Mouse (Mus musculus) MEL (cell line): ENCODE results near the gene Mid1. TPM values are rescaled to one million over a fixed set of nuclear protein-coding genes. Genes with fewer than 3 reads are reported as not detected.

Experiments used
- DNase-seq: peaks from one replicate; pipeline ENCODE4 v3.0.0; 2011; ENCODE audit warnings: low read depth, low spot score
- H3K27ac ChIP-seq: 2 replicates; pipeline ENCODE4 v1.5.1; 2012; ENCODE audit warnings: low read depth, mild to moderate bottlenecking, control low read depth, low read length, moderate library complexity; ENCODE audit not compliant: control insufficient read depth
- H3K27me3 ChIP-seq, 2 experiments: fragments of 150-350 bp in 1 of 2; sonication (generic) in 1 of 2; 2 replicates each; pipeline ENCODE4 v1.6.1; 2012; ENCODE audit warnings: low read length in 2 of 2, mild to moderate bottlenecking in 2 of 2, improper control_type of control experiment in 1 of 2, moderate library complexity in 1 of 2; ENCODE audit not compliant: insufficient read depth in 2 of 2, control insufficient read depth in 1 of 2
- H3K36me3 ChIP-seq, 2 experiments: 2 replicates each; pipeline ENCODE4 v1.6.1; 2012 to 2014; ENCODE audit warnings: low read length in 2 of 2, improper control_type of control experiment in 1 of 2, inconsistent platforms in 1 of 2, mild to moderate bottlenecking in 1 of 2; ENCODE audit not compliant: insufficient read depth in 2 of 2, control insufficient read depth in 1 of 2
- H3K4me1 ChIP-seq, 2 experiments: fragments of 150-350 bp in 1 of 2; sonication (generic) in 1 of 2; 2 replicates each; pipeline ENCODE4 v1.6.1; 2012; ENCODE audit warnings: low read length in 2 of 2, improper control_type of control experiment in 1 of 2, mild to moderate bottlenecking in 1 of 2; ENCODE audit not compliant: insufficient read depth in 2 of 2, control insufficient read depth in 1 of 2
- H3K4me3 ChIP-seq, 2 experiments: fragments of 150-350 bp in 1 of 2; sonication (generic) in 1 of 2; 2 replicates each; pipeline ENCODE4 v1.5.1; 2012; ENCODE audit warnings: low read depth in 2 of 2, low read length in 2 of 2, mild to moderate bottlenecking in 2 of 2, moderate library complexity in 2 of 2, control low read depth in 1 of 2, improper control_type of control experiment in 1 of 2; ENCODE audit not compliant: control insufficient read depth in 1 of 2, insufficient read depth in 1 of 2
- H3K79me2 ChIP-seq: 2 replicates; pipeline ENCODE4 v1.6.1; 2012; ENCODE audit warnings: mild to moderate bottlenecking, low read length, moderate library complexity; ENCODE audit not compliant: control insufficient read depth, poor library complexity, insufficient read depth
- H3K9ac ChIP-seq: 2 replicates; pipeline ENCODE4 v1.6.1; 2012; ENCODE audit warnings: low read depth, mild to moderate bottlenecking, control low read depth, low read length, moderate library complexity; ENCODE audit not compliant: control insufficient read depth, poor library complexity, severe bottlenecking
- H3K9me3 ChIP-seq: fragments of 150-350 bp; sonication (generic); replicated peaks from 2 replicates; pipeline ENCODE4 v1.6.1; 2012; ENCODE audit warnings: mild to moderate bottlenecking, low read length, improper control_type of control experiment, moderate library complexity; ENCODE audit not compliant: insufficient read depth
- BHLHE40 ChIP-seq: IDR thresholded peaks from 2 replicates; pipeline ENCODE4 v1.6.1; 2012; ENCODE audit warnings: low read depth, mild to moderate bottlenecking, inconsistent platforms, low read length, improper control_type of control experiment, borderline replicate concordance
- CHD1 ChIP-seq: IDR thresholded peaks from 2 replicates; pipeline ENCODE4 v1.6.1; 2012; ENCODE audit warnings: low read depth, mild to moderate bottlenecking, inconsistent platforms, low read length, improper control_type of control experiment
- CTCF ChIP-seq, 3 experiments: IDR thresholded peaks in 2 of 3; conservative IDR thresholded peaks in 1 of 3; 2 replicates each; pipeline ENCODE4 v1.5.1; 2011 to 2012; ENCODE audit warnings: low read length in 3 of 3, low read depth in 2 of 3, mild to moderate bottlenecking in 2 of 3, improper control_type of control experiment in 1 of 3, inconsistent platforms in 1 of 3, mixed read lengths in 1 of 3, moderate library complexity in 1 of 3; ENCODE audit not compliant: control insufficient read depth in 1 of 3, insufficient read depth in 1 of 3, poor library complexity in 1 of 3, severe bottlenecking in 1 of 3
- E2F4 ChIP-seq: IDR thresholded peaks from 2 replicates; pipeline ENCODE4 v1.6.1; 2011; ENCODE audit warnings: low read depth, low read length, improper control_type of control experiment, borderline replicate concordance
- EP300 ChIP-seq, 2 experiments: IDR thresholded peaks; 2 replicates each; pipeline ENCODE4 v1.6.1; 2011; ENCODE audit warnings: improper control_type of control experiment in 2 of 2, low read length in 2 of 2, low read depth in 1 of 2, mild to moderate bottlenecking in 1 of 2
- ETS1 ChIP-seq: IDR thresholded peaks from 2 replicates; pipeline ENCODE4 v1.6.1; 2012; ENCODE audit warnings: low read depth, mild to moderate bottlenecking, inconsistent platforms, low read length, improper control_type of control experiment, moderate library complexity
- GABPA ChIP-seq: IDR thresholded peaks from 2 replicates; pipeline ENCODE4 v1.6.1; 2012; ENCODE audit warnings: low read depth, mild to moderate bottlenecking, inconsistent platforms, low read length, improper control_type of control experiment, moderate library complexity
- GATA1 ChIP-seq: IDR thresholded peaks from 2 replicates; pipeline ENCODE4 v1.6.1; 2011; ENCODE audit warnings: low read depth, low read length, improper control_type of control experiment
- HCFC1 ChIP-seq: IDR thresholded peaks from 2 replicates; pipeline ENCODE4 v1.6.1; 2012; ENCODE audit warnings: low read depth, mild to moderate bottlenecking, inconsistent platforms, low read length, improper control_type of control experiment, moderate library complexity
- KAT2A ChIP-seq: conservative IDR thresholded peaks from 2 replicates; pipeline ENCODE4 v1.6.1; 2012; ENCODE audit warnings: low read depth, low read length, improper control_type of control experiment, inconsistent platforms
- MAFK ChIP-seq: IDR thresholded peaks from 2 replicates; pipeline ENCODE4 v1.6.1; 2011; ENCODE audit warnings: low read depth, mild to moderate bottlenecking, low read length, improper control_type of control experiment, borderline replicate concordance
- MAZ ChIP-seq: IDR thresholded peaks from 2 replicates; pipeline ENCODE4 v1.6.1; 2012; ENCODE audit warnings: low read depth, mild to moderate bottlenecking, inconsistent platforms, low read length, improper control_type of control experiment
- MEF2A ChIP-seq: IDR thresholded peaks from 2 replicates; pipeline ENCODE4 v1.6.1; 2014; ENCODE audit warnings: low read depth, mild to moderate bottlenecking, inconsistent platforms, low read length, improper control_type of control experiment; ENCODE audit not compliant: poor library complexity, insufficient replicate concordance, severe bottlenecking; ENCODE audit errors: extremely low read depth
- MYC ChIP-seq: IDR thresholded peaks from 2 replicates; pipeline ENCODE4 v1.6.1; 2011; ENCODE audit warnings: low read depth, mild to moderate bottlenecking, low read length, improper control_type of control experiment, moderate library complexity
- NELFE ChIP-seq: IDR thresholded peaks from 2 replicates; pipeline ENCODE4 v1.6.1; 2011; ENCODE audit warnings: low read depth, low read length, improper control_type of control experiment
- NRF1 ChIP-seq: IDR thresholded peaks from 2 replicates; pipeline ENCODE4 v1.6.1; 2014; ENCODE audit warnings: low read depth, mild to moderate bottlenecking, inconsistent platforms, low read length, improper control_type of control experiment, moderate library complexity; ENCODE audit not compliant: poor library complexity, insufficient read depth, severe bottlenecking
- POLR2A ChIP-seq, 2 experiments: IDR thresholded peaks; 2 replicates each; pipeline ENCODE4 v1.6.1; 2011 to 2012; ENCODE audit warnings: low read length in 2 of 2, mild to moderate bottlenecking in 2 of 2, control low read depth in 1 of 2, improper control_type of control experiment in 1 of 2, low read depth in 1 of 2, moderate library complexity in 1 of 2; ENCODE audit not compliant: control insufficient read depth in 1 of 2, insufficient read depth in 1 of 2, poor library complexity in 1 of 2
- POLR2AphosphoS2 ChIP-seq: IDR thresholded peaks from 2 replicates; pipeline ENCODE4 v1.6.1; 2011; ENCODE audit warnings: low read length, improper control_type of control experiment
- RAD21 ChIP-seq: IDR thresholded peaks from 2 replicates; pipeline ENCODE4 v1.6.1; 2011; ENCODE audit warnings: mild to moderate bottlenecking, low read depth, low read length, improper control_type of control experiment
- SIN3A ChIP-seq: IDR thresholded peaks from 2 replicates; pipeline ENCODE4 v1.6.1; 2012; ENCODE audit warnings: low read length, improper control_type of control experiment, inconsistent platforms
- SMC3 ChIP-seq: IDR thresholded peaks from 2 replicates; pipeline ENCODE4 v1.6.1; 2011; ENCODE audit warnings: low read depth, low read length, improper control_type of control experiment
- TAL1 ChIP-seq: IDR thresholded peaks from 2 replicates; pipeline ENCODE4 v1.6.1; 2012; ENCODE audit warnings: mild to moderate bottlenecking, inconsistent platforms, low read length, moderate library complexity, mixed read lengths
- TBP ChIP-seq: IDR thresholded peaks from 2 replicates; pipeline ENCODE4 v1.8.0; 2011; ENCODE audit warnings: low read depth, low read length, improper control_type of control experiment
- TCF12 ChIP-seq: IDR thresholded peaks from 2 replicates; pipeline ENCODE4 v1.6.1; 2014; ENCODE audit warnings: low read depth, mild to moderate bottlenecking, inconsistent platforms, low read length, improper control_type of control experiment, moderate library complexity
- USF2 ChIP-seq, 2 experiments: IDR thresholded peaks; 2 replicates each; pipeline ENCODE4 v1.6.1; 2011 to 2012; ENCODE audit warnings: improper control_type of control experiment in 2 of 2, low read length in 2 of 2, borderline replicate concordance in 1 of 2, inconsistent platforms in 1 of 2, low read depth in 1 of 2, mild to moderate bottlenecking in 1 of 2; ENCODE audit not compliant: insufficient read depth in 1 of 2
- ZKSCAN1 ChIP-seq: IDR thresholded peaks from 2 replicates; pipeline ENCODE4 v1.6.1; 2012; ENCODE audit warnings: low read depth, mild to moderate bottlenecking, inconsistent platforms, low read length, improper control_type of control experiment, moderate library complexity
- ZMIZ1 ChIP-seq: IDR thresholded peaks from 2 replicates; pipeline ENCODE4 v1.6.1; 2012; ENCODE audit warnings: low read depth, mild to moderate bottlenecking, inconsistent platforms, low read length, improper control_type of control experiment, moderate library complexity
- ZNF384 ChIP-seq: IDR thresholded peaks from 2 replicates; pipeline ENCODE4 v1.6.1; 2012; ENCODE audit warnings: low read depth, mild to moderate bottlenecking, inconsistent platforms, low read length, improper control_type of control experiment
- polyA plus RNA-seq, 2 experiments: library from polyadenylated mRNA; stranded (reverse) in 1 of 2; unstranded in 1 of 2; fragments of >175 nt in 1 of 2; fragments of >200 nt in 1 of 2; gene quantifications; 2 replicates each; pipeline versions ENCODE4 v1.2.1 to v1.2.4; 2012; ENCODE audit warnings: low replicate concordance in 2 of 2, low read depth in 1 of 2; ENCODE audit not compliant: insufficient read length in 2 of 2, insufficient read depth in 1 of 2, missing spikeins in 1 of 2
- total RNA-seq: library from RNA; depleted of rRNA; stranded (reverse); fragments of 300-350 nt; gene quantifications from 2 replicates; pipeline ENCODE4 v1.2.3, GENCODE M21; 2012

The Mid1 gene
- total and polyA plus RNA-seq, 3 experiments: 1.4 to 7.8 TPM; not detected in 1

DNA sequence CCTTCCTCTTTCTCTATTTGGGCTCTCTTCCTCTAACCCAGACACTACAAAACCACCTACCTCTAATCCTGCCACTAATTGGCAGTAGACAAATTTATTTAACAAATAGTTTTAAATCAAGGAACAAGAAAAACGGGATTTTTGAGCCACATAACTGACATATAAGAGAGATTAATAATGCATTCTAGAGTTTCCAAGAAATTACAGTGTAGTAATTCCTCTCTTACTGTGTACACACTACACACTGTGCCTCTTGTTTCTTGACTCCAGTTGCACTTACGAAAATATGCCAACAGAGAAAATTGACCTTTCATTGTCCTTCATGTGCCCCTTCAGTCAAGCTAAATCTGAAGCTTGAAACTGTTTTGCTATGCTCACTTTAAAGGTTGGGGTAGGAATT lies 245.9 kb downstream of the Mid1 start:
- Histone ChIP-seq H3K36me3 (no peaks in the 10 kb centered on the region), H3K4me1 (no peaks in the 10 kb centered on the region), H3K9ac (no peak overlapping the region), H3K27me3 (peaks cover 7 to 15% of the 10 kb centered on the region in 2 experiments), H3K27ac (no peak overlapping the region), H3K79me2 (no peaks in the 10 kb centered on the region), H3K4me3 (no peak overlapping the region), H3K9me3 (no peaks in the 10 kb centered on the region)
- TF ChIP-seq ZKSCAN1 (no peak), CTCF (IDR thresholded peaks at IDR 0.05 in 2 of 3, conservative IDR thresholded peaks at IDR 0.05 in 1 of 3; ENCODE audit: control insufficient read depth in 1 of 3, insufficient read depth in 1 of 3, low read depth in 2 of 3, low read length in 3 of 3, poor library complexity in 1 of 3, severe bottlenecking in 1 of 3) (no peak), BHLHE40 (no peak), MYC (no peak), TCF12 (no peak), EP300 (IDR thresholded peaks at IDR 0.05; ENCODE audit: low read depth in 1 of 2, low read length in 2 of 2) (no peak), SIN3A (no peak), CHD1 (no peak), NRF1 (no peak), SMC3 (no peak), GABPA (no peak), GATA1 (no peak), ZMIZ1 (no peak), TAL1 (no peak)
- DNase-seq: no peak

DNA sequence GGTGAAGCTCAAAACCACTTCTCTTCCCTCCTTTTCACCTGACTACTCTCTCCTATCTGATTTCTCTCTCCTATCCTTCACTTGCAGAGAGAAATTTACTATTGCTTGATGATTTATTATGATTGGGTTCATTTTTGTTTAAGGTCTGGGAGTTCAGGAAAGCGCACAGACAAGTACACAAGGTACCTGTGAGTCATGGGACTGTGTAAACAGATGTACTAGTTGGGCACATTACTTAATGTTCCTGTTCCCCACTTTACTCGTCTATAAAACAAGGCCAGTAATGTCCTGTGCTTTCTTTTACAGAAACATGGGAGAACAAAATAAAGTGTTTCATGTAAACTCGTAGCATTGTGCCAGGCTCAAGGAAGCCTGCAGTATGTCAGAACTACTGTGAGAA lies 248.2 kb downstream of the Mid1 start:
- Histone ChIP-seq H3K9ac (no peak overlapping the region), H3K79me2 (no peaks in the 10 kb centered on the region), H3K9me3 (no peaks in the 10 kb centered on the region), H3K27ac (no peak overlapping the region), H3K27me3 (peaks cover 7 to 22% of the 10 kb centered on the region in 2 experiments), H3K4me1 (no peaks in the 10 kb centered on the region), H3K36me3 (no peaks in the 10 kb centered on the region), H3K4me3 (no peak overlapping the region)
- DNase-seq: no peak
- TF ChIP-seq MAFK (no peak), ZKSCAN1 (no peak), KAT2A (no peak), E2F4 (no peak), TBP (no peak), USF2 (IDR thresholded peaks at IDR 0.05; ENCODE audit: borderline replicate concordance in 1 of 2, insufficient read depth in 1 of 2, low read depth in 1 of 2, low read length in 2 of 2) (no peak), ETS1 (no peak), HCFC1 (no peak), POLR2A (IDR thresholded peaks at IDR 0.05; ENCODE audit: control insufficient read depth in 1 of 2, insufficient read depth in 1 of 2, low read depth in 1 of 2, low read length in 2 of 2, poor library complexity in 1 of 2) (no peak), CTCF (IDR thresholded peaks at IDR 0.05 in 2 of 3, conservative IDR thresholded peaks at IDR 0.05 in 1 of 3; ENCODE audit: control insufficient read depth in 1 of 3, insufficient read depth in 1 of 3, low read depth in 2 of 3, low read length in 3 of 3, poor library complexity in 1 of 3, severe bottlenecking in 1 of 3) (no peak), RAD21 (no peak), NELFE (no peak), NRF1 (no peak), ZMIZ1 (no peak), POLR2AphosphoS2 (no peak), ZNF384 (no peak), MEF2A (no peak), MAZ (no peak)
